Mouse (Mus musculus) G1E (cell line): ENCODE results near the gene Aqp8.

Experiments
- CTCF ChIP-seq: IDR thresholded peaks from 2 replicates; pipeline ENCODE4 v1.5.1; 2012; ENCODE audit warnings: low read depth, low read length, inconsistent platforms, mixed read lengths
- GATA1 ChIP-seq: IDR thresholded peaks from 2 replicates; pipeline ENCODE4 v1.6.1; 2012; ENCODE audit warnings: borderline replicate concordance, low read length, inconsistent platforms, mixed read lengths
- GATA2 ChIP-seq: IDR thresholded peaks from 2 replicates; pipeline ENCODE4 v1.6.1; 2012; ENCODE audit warnings: low read depth, low read length, inconsistent platforms, borderline replicate concordance
- POLR2AphosphoS5 ChIP-seq: IDR thresholded peaks from 2 replicates; pipeline ENCODE4 v1.6.1; 2012; ENCODE audit warnings: low read depth, low read length, inconsistent platforms; ENCODE audit not compliant: insufficient replicate concordance
- TAL1 ChIP-seq: conservative IDR thresholded peaks from 2 replicates; pipeline ENCODE4 v1.6.1; 2012; ENCODE audit warnings: low read depth, low read length, inconsistent platforms, mixed read lengths

GRCm38 (mm10) chr7:123458309-123458708 lies 3.8 kb upstream of the Aqp8 start:
- no peak for TF ChIP-seq CTCF
- no peak for TF ChIP-seq POLR2AphosphoS5
- TF ChIP-seq GATA1 = no peak
- TF ChIP-seq TAL1 = no peak
- no peak for TF ChIP-seq GATA2
